Mouse (Mus musculus): ENCODE measurements around the gene Tmem182.

GRCm38 (mm10) chr1:40903712-40904111, 98.3 kb downstream of the Tmem182 start:
- TF ChIP-seq CHD2 (IDR thresholded peaks at IDR 0.05; ENCODE audit: low read depth, low read length) (no peak), HCFC1 (IDR thresholded peaks at IDR 0.05; ENCODE audit: borderline replicate concordance, insufficient read depth, low read length) (no peak), ZNF384 (IDR thresholded peaks at IDR 0.05; ENCODE audit: low read depth, low read length) (no peak), MAFK (IDR thresholded peaks at IDR 0.05; ENCODE audit: insufficient read depth, low read depth, low read length) (no peak), ZC3H11A (IDR thresholded peaks at IDR 0.05; ENCODE audit: borderline replicate concordance, low read depth, low read length) (no peak)

All from ES-E14 (cell line).